Mouse (Mus musculus) adrenal gland, adult 2 months (tissue): Measurements from ENCODE around the gene Ssbp1. TPM values are rescaled to one million over a fixed set of nuclear protein-coding genes. Genes with fewer than 3 reads are reported as not detected.
A peak's percentile ranks its signal among the peaks of the same experiment; 100 is the strongest.

ENCODE experiments used
- DNase-seq: peaks from one replicate; pipeline ENCODE4 v3.0.0; 2021
- long read RNA-seq: library from polyadenylated mRNA; stranded (forward); transcript quantifications from one replicate; pipeline ENCODE4 v2.0.0, GENCODE M21; 2021
- polyA plus RNA-seq: library from polyadenylated mRNA; depleted of rRNA; stranded (reverse); fragments of >200 nt; gene quantifications from 2 replicates; pipeline ENCODE4 v1.2.3, GENCODE M21; 2012; rRNA removed
- total RNA-seq, 2 experiments: library from RNA; stranded (reverse); gene quantifications; 2 replicates each; pipeline ENCODE4 v1.2.3; 2021

Ssbp1 gene
- total RNA-seq (10 to 100 TPM; 40.4 to 53.8 TPM), polyA plus RNA-seq (8.2 and 11.8 TPM in 2 replicates)
- long read RNA-seq, full-length matches to known transcripts, result 51 of 151 reads
- long read RNA-seq, partial matches to known transcripts, result 93 of 151 reads
- long read RNA-seq, other reads (novel, unspliced or antisense), result 7 of 151 reads

DNA sequence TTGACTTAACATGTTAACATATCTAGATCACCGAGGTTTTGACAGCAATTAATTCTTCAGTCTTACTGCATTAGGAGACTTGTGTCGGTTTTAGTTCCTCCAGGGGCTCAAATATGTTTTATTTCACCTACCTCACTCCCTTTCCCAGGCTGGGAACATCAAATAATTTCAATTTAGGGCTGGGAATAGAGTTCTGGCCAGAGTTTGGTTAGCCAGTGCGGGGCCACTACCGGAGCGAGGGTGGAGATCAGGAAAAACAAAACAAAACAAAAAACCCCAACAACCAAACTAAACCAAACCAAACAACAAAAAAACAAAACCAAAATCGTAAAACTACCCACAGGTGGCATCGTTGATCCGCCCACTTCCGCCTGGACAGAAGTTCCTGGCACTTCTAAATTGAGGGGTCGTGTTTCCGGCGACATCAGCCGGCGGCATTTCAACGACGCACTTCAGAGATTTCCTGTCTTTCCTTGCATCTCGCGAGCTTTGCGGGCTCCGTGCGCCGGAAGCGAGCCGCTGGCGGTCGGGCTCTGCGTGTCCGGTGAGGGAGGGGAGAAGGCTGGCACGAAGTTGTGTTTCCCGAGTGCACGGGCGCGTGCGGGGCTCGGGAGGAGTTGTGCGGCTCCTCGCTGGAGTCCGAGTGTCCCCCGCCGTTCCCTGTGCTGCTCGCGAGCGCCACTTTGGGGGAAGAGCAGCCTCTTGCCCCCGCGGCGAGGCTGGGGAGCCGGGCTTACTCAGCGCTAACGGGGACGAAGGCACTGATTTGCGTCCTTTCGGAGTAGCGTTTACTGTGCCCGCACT lies at the start of gene Ssbp1:
Ssbp1 (plus strand) TSS at position 437 of the 804 bp plus-strand sequence.
- peak; percentile 93 for DNase-seq

GRCm38 (mm10) chr6:40423013-40423412 lies 48.1 kb upstream of the Ssbp1 start:
- no peak for DNase-seq

- DNase-seq, result peak; percentile 30
Measured at GRCm38 (mm10) chr6:40423774-40424173, 47.4 kb upstream of the Ssbp1 start.

DNA sequence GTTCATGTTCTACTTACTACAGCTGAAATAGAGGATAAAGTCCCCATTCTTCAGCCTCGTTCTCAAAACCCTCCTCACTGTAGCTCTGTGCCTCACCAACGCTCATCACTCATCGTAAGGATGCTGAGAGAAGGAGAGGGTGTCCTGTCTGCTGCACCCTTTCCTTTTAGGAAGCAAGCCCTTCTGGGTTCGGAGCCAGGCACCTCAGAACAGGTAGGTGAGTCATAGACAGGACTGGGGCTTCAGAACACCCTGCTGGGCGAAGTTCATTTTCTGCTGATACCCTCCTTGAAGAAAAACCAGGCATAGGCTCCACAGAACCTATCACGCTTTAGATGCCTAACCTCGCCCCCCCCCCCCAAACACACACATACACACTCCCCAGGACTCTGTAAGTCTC lies 43.7 kb upstream of the Ssbp1 start:
- DNase-seq, result no peak

GRCm38 (mm10) chr6:40428696-40429095 lies 42.5 kb upstream of the Ssbp1 start:
- DNase-seq, result no peak

- DNase-seq, result no peak
Measured at GRCm38 (mm10) chr6:40429521-40429931, 41.6 kb upstream of the Ssbp1 start.

DNA sequence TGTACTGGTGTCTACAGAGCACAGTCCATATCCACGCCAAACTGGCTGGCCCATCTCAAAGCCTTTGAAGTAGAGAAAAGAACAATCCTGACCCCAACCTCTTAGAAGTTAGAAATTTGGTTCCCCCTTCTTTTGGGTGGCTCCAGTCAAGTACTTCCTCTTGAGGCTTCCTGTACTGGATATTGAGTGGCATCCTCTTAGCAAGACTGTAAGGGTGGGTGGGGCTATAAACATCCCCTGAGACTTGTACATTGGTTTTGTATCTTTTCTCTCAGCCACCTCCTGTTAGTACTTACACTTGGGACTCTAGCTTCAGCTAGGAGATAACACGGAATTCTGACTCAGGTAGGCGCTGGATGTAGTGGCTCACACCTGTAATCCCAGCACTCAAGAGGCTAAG lies 40.9 kb upstream of the Ssbp1 start:
- no peak for DNase-seq

DNA sequence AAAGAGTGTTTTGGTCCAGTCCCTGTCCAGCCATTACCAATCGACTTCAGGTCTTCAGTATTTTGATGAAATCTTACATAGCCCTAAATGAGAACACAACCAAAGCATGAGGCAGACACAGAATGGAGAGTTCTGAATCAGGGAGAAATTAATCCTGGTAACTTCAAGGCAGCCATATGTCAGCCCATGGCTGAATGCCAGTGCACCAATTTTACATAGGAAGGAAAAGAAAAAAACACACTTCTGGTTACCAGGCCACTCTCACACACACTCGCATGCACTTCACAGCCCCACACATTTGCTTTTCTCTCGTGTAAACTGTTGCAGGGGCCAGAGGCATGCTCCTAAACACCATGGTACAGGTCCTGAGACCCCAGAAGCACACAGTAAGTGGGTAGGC lies 40.3 kb upstream of the Ssbp1 start:
- DNase-seq, result no peak

DNA sequence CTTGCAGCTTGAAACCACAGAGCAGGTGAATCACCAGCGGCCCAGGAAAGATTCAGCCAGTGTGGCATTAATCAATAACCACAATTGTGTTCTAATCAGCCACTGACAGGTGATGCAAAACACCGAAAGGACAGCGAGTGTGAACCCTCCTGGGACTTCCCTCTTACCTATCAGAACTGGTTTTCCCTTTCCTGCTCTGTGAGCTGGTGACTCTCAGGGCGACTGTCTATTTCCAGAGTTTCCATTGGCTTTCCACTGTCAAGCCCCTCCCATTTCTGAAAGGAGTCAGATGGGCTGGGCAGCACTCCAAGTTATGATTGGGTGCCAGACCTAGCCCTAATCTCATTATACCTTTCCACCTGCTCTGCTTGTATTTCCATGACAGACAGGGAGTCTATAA lies 39.8 kb upstream of the Ssbp1 start:
- peak; percentile 21 for DNase-seq

GRCm38 (mm10) chr6:40431812-40432211 lies 39.3 kb upstream of the Ssbp1 start:
- no peak for DNase-seq

DNA sequence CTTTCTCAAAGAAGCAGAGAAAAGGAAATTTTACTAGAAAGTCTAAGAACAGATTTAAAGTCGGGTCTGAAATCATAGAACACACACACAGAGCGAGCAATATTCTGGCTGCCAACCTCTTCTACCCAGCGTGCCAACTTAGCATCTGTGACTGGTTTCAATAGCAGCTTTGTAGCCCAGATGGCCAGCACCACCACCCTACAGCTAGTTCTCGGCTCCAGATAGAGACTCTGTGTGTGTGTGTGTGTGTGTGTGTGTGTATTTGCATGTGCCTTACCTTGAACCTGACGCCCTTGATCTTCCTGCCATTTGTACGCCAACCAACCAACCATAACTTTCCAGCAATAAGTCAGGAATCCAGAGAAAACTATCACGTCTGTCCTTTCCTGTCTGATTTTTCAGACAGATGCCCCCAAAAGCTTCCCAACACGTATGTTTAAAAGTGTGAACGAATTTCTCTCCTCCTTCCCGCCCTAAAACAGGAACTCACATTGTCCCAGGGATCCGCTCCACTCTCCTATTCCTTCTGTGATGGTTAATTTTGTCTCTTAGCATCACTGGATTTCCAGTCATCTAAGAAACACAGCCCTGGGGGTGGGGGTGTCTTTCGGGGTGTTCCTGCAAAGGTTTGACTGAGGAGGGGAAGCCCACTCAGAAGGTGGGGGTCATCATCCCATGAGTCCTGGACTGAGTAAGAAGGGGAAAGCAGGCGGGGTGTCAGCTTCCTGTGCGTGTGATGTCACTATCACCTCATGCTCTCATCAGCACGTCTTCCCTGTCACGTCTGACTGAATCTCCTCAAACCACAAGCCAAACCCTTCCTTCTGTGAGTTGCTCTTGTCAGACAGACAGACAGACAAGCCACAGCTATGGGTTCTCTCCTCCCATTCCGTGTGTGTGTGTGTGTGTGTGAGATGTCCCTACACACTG lies 38.5 kb upstream of the Ssbp1 start:
- no peak for DNase-seq

GRCm38 (mm10) chr6:40434697-40435096 lies 36.5 kb upstream of the Ssbp1 start:
- no peak for DNase-seq

DNA sequence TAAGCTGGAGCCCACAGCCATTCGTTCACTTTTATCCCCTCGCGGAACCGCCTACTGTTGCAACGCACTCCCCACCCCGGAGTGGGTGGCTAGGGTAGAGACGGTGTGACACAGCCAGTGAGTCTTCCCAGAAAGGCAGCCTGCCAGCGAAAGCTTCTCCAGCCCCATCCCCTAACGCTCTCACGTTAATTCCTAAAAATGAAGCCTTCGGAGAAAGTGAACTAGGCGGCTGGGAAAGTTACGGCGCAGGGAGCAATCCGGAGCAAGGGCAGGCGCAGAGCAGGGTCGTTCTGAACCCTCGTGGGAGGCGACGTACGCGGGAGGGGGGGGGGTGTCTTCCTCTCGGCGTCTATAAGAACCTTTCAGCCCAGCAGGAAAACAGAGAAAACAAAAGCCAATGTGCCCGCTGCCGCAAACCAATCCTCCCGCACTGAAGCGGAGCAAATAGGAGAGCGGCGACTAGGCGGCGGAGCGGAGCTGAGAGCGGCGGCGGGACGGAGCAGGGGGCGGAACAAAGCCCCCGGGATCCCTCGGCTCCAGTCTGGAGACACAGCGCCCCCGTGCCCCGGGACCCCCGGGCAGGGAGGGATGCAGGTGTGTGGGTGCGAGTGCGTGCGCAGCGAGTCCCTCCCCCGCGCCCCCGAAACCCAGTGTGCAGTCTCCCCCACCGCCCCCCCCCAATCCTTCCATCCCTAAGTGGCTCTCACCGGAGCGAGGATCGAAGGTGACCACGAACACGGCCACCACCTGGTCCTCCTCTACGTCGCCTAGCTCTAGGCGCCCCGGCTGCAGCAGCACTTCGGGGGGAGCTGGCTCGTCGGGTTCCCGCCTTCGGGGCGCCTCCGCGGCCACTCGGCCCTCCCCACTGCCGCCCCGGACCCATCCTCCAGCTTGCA lies 35.8 kb upstream of the Ssbp1 start:
- peak; percentile 72 for DNase-seq

- peak; percentile 93 for DNase-seq
Measured at GRCm38 (mm10) chr6:40436047-40436483, 35.1 kb upstream of the Ssbp1 start, which contains the start of gene E330009J07Rik. Gene E330009J07Rik (minus strand): TSS chr6:40436135.

DNA sequence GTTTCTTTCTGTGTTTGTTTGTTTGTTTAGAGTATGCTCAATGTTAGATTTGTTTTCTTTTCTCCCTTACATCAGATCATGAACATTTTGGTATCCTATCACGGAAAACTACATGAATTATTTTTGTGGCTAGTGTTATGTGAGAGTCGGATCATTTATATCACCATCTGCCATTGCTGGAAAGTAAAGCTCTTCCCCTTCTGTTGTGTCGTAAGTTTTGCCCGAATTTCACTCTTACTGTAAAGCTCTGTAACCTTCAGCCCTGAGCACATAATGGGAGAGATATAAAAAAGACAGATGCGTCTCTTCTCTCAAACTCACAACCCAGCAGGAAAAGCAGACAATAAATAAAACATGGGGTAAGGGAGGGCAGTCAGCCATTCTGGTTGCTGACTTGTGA lies 32.2 kb upstream of the Ssbp1 start, which contains the start of gene Wee2:
Wee2 (plus strand) TSS at position 153 of the 400 bp plus-strand sequence.
- DNase-seq, result no peak

GRCm38 (mm10) chr6:40439731-40440130 lies 31.4 kb upstream of the Ssbp1 start:
- DNase-seq, result no peak

DNA sequence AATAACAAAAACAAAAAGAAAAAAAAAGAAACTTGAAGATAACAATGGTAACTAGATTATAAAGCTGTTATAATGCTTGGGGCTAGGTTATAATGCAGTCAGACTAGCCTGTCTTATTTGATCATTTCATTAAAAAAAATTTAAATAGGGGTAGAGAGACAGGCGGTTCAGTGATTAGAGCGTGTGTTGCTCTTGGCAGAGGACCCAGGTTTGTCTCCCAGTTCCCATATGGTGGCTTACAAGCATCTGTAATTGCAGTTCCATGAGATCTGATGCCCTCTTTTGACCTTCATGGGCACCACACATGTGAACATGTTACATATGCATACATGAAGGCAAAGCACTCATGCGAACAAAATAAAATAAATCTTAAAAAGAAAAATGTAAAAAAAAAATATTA lies 29.9 kb upstream of the Ssbp1 start:
- DNase-seq, result no peak

DNA sequence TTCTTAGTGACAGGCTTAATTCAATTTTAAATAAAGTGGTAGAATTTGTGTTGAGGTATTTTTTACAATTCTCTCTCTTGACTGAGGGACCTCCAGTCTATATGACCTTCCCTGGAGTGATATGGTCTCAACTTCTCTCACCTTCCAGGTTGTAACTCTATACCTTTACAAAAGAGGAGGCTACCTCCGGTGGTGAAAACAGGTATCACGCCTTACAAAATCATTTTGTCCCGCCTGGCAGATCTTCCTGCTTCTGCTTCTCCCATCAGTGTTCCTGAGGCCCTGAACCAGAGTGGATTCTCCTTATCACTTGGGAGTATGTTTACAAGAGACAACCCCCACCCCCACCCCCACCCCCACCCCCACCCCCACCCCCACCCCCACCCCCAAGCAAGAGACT lies 29.4 kb upstream of the Ssbp1 start:
- no peak for DNase-seq

DNA sequence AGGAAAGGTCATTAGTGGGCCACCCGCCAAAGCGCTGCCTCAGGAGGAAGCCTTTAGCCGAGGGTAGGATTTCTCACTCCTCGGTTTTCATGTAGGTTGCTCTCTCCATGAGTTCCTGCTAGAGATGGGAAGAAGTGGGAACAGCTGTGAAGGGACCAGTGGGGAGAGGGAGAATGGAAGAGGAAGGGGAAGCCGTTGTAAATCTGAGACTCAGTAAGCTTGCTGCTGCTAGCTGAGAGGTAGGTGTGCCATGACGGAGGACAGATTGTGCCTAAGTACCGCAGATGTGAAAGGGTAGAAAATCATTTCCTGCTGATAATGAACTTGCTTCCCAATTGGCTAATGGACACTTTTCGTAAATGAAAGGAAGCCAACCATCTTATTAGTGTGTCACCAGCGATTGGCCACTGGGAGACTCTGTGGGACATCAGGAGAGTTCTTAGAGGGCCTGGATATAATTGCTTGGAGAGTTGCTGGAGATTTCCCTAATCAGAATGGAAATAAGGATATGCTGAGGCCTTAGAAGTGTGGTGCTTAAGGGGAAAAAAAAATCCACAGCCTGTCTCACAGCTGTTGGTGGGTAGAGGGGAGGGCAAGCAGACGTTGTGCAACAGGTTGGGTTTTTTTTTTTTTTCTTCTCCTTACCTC lies 27.7 kb upstream of the Ssbp1 start:
- no peak for DNase-seq

GRCm38 (mm10) chr6:40448626-40449025 lies 22.5 kb upstream of the Ssbp1 start:
- no peak for DNase-seq
